14 mouse cellular contexts compared by ENCODE assay signal in genomic region chr14:105588029-105588390, GRCm38 (mm10).
A peak's percentile ranks its signal among the peaks of the same experiment; 100 is the strongest.
DNase-seq lines count a peak whose midpoint lies in the region; ATAC-seq lines count a peak whose summit lies in the region.
"Had no signal": no experiment of that assay in that cellular context is flagged by ENCODE, and none has a peak within 500 bp of the region (broad histone marks: within the 10 kb centered on the region; RNA-seq: fewer than 3 reads in every experiment).

No protein-coding gene starts in this region.

- H3K27ac ChIP-seq in forebrain, embryonic 10.5 days: 0 out of 2 replicates have a peak overlapping the region, but pooled peaks have one; percentile 1
- H3K27ac ChIP-seq in forebrain, embryonic 11.5 days (ENCODE audit: low read depth, low read length): no peak overlapping the region
- peak overlapping the region; percentile 67 for H3K27ac ChIP-seq in embryonic facial prominence, embryonic 10.5 days (replicated peaks)
- H3K27ac ChIP-seq in hindbrain, embryonic 10.5 days: peak overlapping the region; percentile 40
- H3K27ac ChIP-seq in limb, embryonic 15.5 days: peak overlapping the region; percentile 75

- H3K4me2 ChIP-seq in forebrain, embryonic 11.5 days (ENCODE audit: low read depth, low read length, severe bottlenecking): no peak overlapping the region
- peak overlapping the region; percentile 8; the same call in 1 of the 2 replicates for H3K4me2 ChIP-seq in limb, embryonic 15.5 days
- H3K4me2 ChIP-seq: heart, embryonic 12.5 days had no signal

- peaks cover 15% of the 10 kb centered on the region for H3K4me1 ChIP-seq in forebrain, embryonic 10.5 days
- peaks cover 6% of the 10 kb centered on the region; the same call in 1 of the 2 replicates for H3K4me1 ChIP-seq in forebrain, embryonic 11.5 days (replicated peaks; ENCODE audit: control insufficient read depth, insufficient read depth, low read length)
- H3K4me1 ChIP-seq in embryonic facial prominence, embryonic 10.5 days: peaks cover 23% of the 10 kb centered on the region
- peaks cover 7% of the 10 kb centered on the region; the same call in 1 of the 2 replicates for H3K4me1 ChIP-seq in hindbrain, embryonic 10.5 days (replicated peaks)
- H3K4me1 ChIP-seq in limb, embryonic 15.5 days: peaks cover 30% of the 10 kb centered on the region
- H3K4me1 ChIP-seq: megakaryocyte, embryonic 14.5 days had no signal

- DNase-seq in forebrain, embryonic 10.5 days (ENCODE audit: extremely low spot score, low spot score): no peak
- DNase-seq in forebrain, embryonic 11.5 days (ENCODE audit: low spot score): no peak
- no peak for DNase-seq in embryonic facial prominence, embryonic 10.5 days (ENCODE audit: low spot score)
- DNase-seq in hindbrain, embryonic 10.5 days (ENCODE audit: low spot score): no peak
- no peak for DNase-seq in thymus, postnatal 4 days
- no peak for DNase-seq in ovary, postnatal 10 days (ENCODE audit: low spot score)
- DNase-seq: kidney, postnatal 25 days; liver, postnatal 0 days had no signal

- H3K36me3 ChIP-seq in forebrain, embryonic 10.5 days (replicated peaks): no peaks in the 10 kb centered on the region
- no peaks in the 10 kb centered on the region for H3K36me3 ChIP-seq in forebrain, embryonic 11.5 days (ENCODE audit: control insufficient read depth, insufficient read depth, low read length)
- no peaks in the 10 kb centered on the region for H3K36me3 ChIP-seq in embryonic facial prominence, embryonic 10.5 days (replicated peaks)
- H3K36me3 ChIP-seq in hindbrain, embryonic 10.5 days: no peaks in the 10 kb centered on the region
- no peaks in the 10 kb centered on the region for H3K36me3 ChIP-seq in limb, embryonic 15.5 days
- H3K36me3 ChIP-seq: G1E; heart, embryonic 12.5 days had no signal

- H3K4me3 ChIP-seq in forebrain, embryonic 10.5 days: no peak overlapping the region
- no peak overlapping the region for H3K4me3 ChIP-seq in forebrain, embryonic 11.5 days (ENCODE audit: low read depth, low read length)
- H3K4me3 ChIP-seq in embryonic facial prominence, embryonic 10.5 days: no peak overlapping the region
- no peak overlapping the region for H3K4me3 ChIP-seq in hindbrain, embryonic 10.5 days
- no peak overlapping the region for H3K4me3 ChIP-seq in limb, embryonic 15.5 days
- H3K4me3 ChIP-seq: heart, embryonic 12.5 days; megakaryocyte, embryonic 14.5 days had no signal

- WGBS in forebrain, embryonic 10.5 days: 71% methylated on average over 8 of the region's 8 CpGs
- WGBS in forebrain, embryonic 11.5 days: 60% methylated on average over 8 of the region's 8 CpGs
- WGBS in embryonic facial prominence, embryonic 10.5 days: 52% methylated on average over 8 of the region's 8 CpGs
- WGBS in hindbrain, embryonic 10.5 days: 83% methylated on average over 8 of the region's 8 CpGs
- 57% methylated on average over 8 of the region's 8 CpGs for WGBS in limb, embryonic 15.5 days

- H3K9me3 ChIP-seq in forebrain, embryonic 10.5 days: no peaks in the 10 kb centered on the region
- no peaks in the 10 kb centered on the region for H3K9me3 ChIP-seq in forebrain, embryonic 11.5 days (ENCODE audit: control insufficient read depth, low read length)
- no peaks in the 10 kb centered on the region for H3K9me3 ChIP-seq in embryonic facial prominence, embryonic 10.5 days
- H3K9me3 ChIP-seq in hindbrain, embryonic 10.5 days: no peaks in the 10 kb centered on the region
- no peaks in the 10 kb centered on the region for H3K9me3 ChIP-seq in limb, embryonic 15.5 days
- H3K9me3 ChIP-seq: heart, embryonic 12.5 days had no signal

- H3K27me3 ChIP-seq in forebrain, embryonic 10.5 days (ENCODE audit: poor library complexity, severe bottlenecking): no peaks in the 10 kb centered on the region
- H3K27me3 ChIP-seq in forebrain, embryonic 11.5 days (ENCODE audit: control insufficient read depth, insufficient read depth, low read length): no peaks in the 10 kb centered on the region
- no peaks in the 10 kb centered on the region for H3K27me3 ChIP-seq in embryonic facial prominence, embryonic 10.5 days (replicated peaks; ENCODE audit: low read depth, poor library complexity, severe bottlenecking)
- H3K27me3 ChIP-seq in hindbrain, embryonic 10.5 days (ENCODE audit: insufficient read depth, poor library complexity, severe bottlenecking): no peaks in the 10 kb centered on the region
- no peaks in the 10 kb centered on the region for H3K27me3 ChIP-seq in limb, embryonic 15.5 days
- H3K27me3 ChIP-seq: heart, embryonic 12.5 days; megakaryocyte, embryonic 14.5 days had no signal

- H3K9ac ChIP-seq in forebrain, embryonic 11.5 days (ENCODE audit: low read length): no peak overlapping the region
- H3K9ac ChIP-seq in limb, embryonic 15.5 days: no peak overlapping the region
- H3K9ac ChIP-seq: heart, embryonic 12.5 days; liver, postnatal 0 days had no signal

- no peak for ATAC-seq in forebrain, embryonic 11.5 days (replicated peaks; ENCODE audit: low FRiP score)
- no peak for ATAC-seq in limb, embryonic 15.5 days (ENCODE audit: insufficient number of reproducible peaks, low FRiP score, low TSS enrichment, low read depth)
- ATAC-seq in inflammation-experienced regulatory T-cells, adult 6 months: no peak
- ATAC-seq: activated CD4-positive, CD25-positive, alpha-beta regulatory T cell, adult 4 months; liver, postnatal 0 days had no signal
